Mouse (Mus musculus) heart, postnatal 0 days (tissue): ENCODE results near the gene Nsmf.

ENCODE experiments used
- CTCF ChIP-seq: IDR thresholded peaks from 2 replicates; pipeline ENCODE4 v1.5.1; 2016; ENCODE audit warnings: antibody characterized with exemption, control low read depth, low read depth
- EP300 ChIP-seq: IDR thresholded peaks from 2 replicates; pipeline ENCODE4 v1.6.1; 2016; ENCODE audit warnings: antibody characterized with exemption, low read depth

DNA sequence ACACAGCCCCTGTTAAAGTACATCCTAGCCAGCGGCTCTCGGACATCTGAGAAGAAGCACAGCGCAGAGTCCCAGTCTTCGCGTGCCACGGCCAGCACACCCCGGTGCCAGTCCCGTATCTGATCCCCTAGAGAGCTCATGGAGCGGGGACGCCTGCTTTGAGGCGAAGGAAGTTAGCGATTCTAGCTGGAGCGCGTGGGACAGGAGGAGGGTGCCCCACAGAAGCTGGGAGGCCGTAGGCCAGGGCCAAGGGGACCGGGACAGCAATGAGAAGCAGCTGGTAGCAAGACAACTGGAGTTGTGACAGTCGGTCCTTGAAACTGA, 40.6 kb downstream of the Nsmf start:
- TF ChIP-seq CTCF (no peak), EP300 (no peak)
